17 mouse cellular contexts compared by ENCODE assay signal in genomic region chr3:79415081-79415480, GRCm38 (mm10).
"Had no signal": no experiment of that assay in that cellular context is flagged by ENCODE, and none has a peak within 500 bp of the region (broad histone marks: within the 10 kb centered on the region; RNA-seq: fewer than 3 reads in every experiment).

No protein-coding gene starts in this region.

- ATAC-seq: lung, postnatal 0 days; midbrain, embryonic 13.5 days; midbrain, embryonic 15.5 days had no signal

- H3K9ac ChIP-seq: lung, embryonic 15.5 days; midbrain, embryonic 13.5 days; midbrain, embryonic 15.5 days; neural tube, embryonic 12.5 days; stomach, embryonic 15.5 days had no signal

- H3K27me3 ChIP-seq: lung, embryonic 15.5 days; megakaryocyte, embryonic 14.5 days; midbrain, embryonic 13.5 days; midbrain, embryonic 15.5 days; neural tube, embryonic 12.5 days; stomach, embryonic 15.5 days had no signal

- H3K36me3 ChIP-seq: lung, embryonic 15.5 days; midbrain, embryonic 13.5 days; midbrain, embryonic 15.5 days; neural tube, embryonic 12.5 days; stomach, embryonic 15.5 days had no signal

- H3K4me2 ChIP-seq: lung, embryonic 15.5 days; midbrain, embryonic 11.5 days; midbrain, embryonic 13.5 days; midbrain, embryonic 15.5 days; neural tube, embryonic 12.5 days; stomach, embryonic 15.5 days had no signal

- H3K27ac ChIP-seq: lung, embryonic 15.5 days; macrophage; midbrain, embryonic 13.5 days; midbrain, embryonic 15.5 days; neural tube, embryonic 12.5 days; stomach, embryonic 15.5 days; stomach, postnatal 0 days had no signal

- H3K4me3 ChIP-seq: lung, embryonic 15.5 days; megakaryocyte, embryonic 14.5 days; midbrain, embryonic 13.5 days; midbrain, embryonic 15.5 days; neural tube, embryonic 12.5 days; stomach, embryonic 15.5 days had no signal

- H3K4me1 ChIP-seq: megakaryocyte, embryonic 14.5 days; stomach, embryonic 15.5 days had no signal

- DNase-seq: lung, adult 2 months; lung, postnatal 14 days; lung, postnatal 36 days; right cerebral cortex, postnatal 14 days; thymus, adult 2 months; thymus, postnatal 25 days; thymus, postnatal 4 days had no signal

- H3K9me3 ChIP-seq: lung, embryonic 15.5 days; megakaryocyte, embryonic 14.5 days; midbrain, embryonic 13.5 days; midbrain, embryonic 15.5 days; neural tube, embryonic 12.5 days; stomach, embryonic 15.5 days had no signal
